Mouse (Mus musculus) gastrocnemius, postnatal 4 days (tissue): ENCODE results near the gene 4930544G11Rik. TPM values are rescaled to one million over a fixed set of nuclear protein-coding genes. Genes with fewer than 3 reads are reported as not detected.

Experiments
- DNase-seq, 2 experiments: peaks; one replicate each; pipeline ENCODE4 v3.0.0; 2021 to 2022; ENCODE audit warnings: low spot score in 2 of 2, mixed read lengths in 2 of 2
- long read RNA-seq, 2 experiments: library from polyadenylated mRNA; stranded (forward); transcript quantifications; one replicate each; pipeline ENCODE4 v2.0.0; 2021
- total RNA-seq, 2 experiments: library from RNA; stranded (reverse); gene quantifications; 2 replicates each; pipeline ENCODE4 v1.2.3; 2021

Gene 4930544G11Rik
- total RNA-seq = not detected
- long read RNA-seq, experiment 1 = 0 reads
- long read RNA-seq, experiment 2 = 0 reads

- DNase-seq = no peak
These were observed at the start of gene 4930544G11Rik for GRCm38 (mm10) chr6:65952309-65952708. 4930544G11Rik (plus strand) TSS chr6:65952609.

- no peak for DNase-seq
These were observed 45.7 kb upstream of the 4930544G11Rik start for GRCm38 (mm10) chr6:65906657-65907182.

GRCm38 (mm10) chr6:65915421-65915820 lies 37.0 kb upstream of the 4930544G11Rik start:
- DNase-seq = no peak

- no peak for DNase-seq
These were observed 30.7 kb upstream of the 4930544G11Rik start for GRCm38 (mm10) chr6:65921703-65922102.

GRCm38 (mm10) chr6:65923501-65924084 lies 28.8 kb upstream of the 4930544G11Rik start:
- DNase-seq = no peak

GRCm38 (mm10) chr6:65925737-65926333 lies 26.6 kb upstream of the 4930544G11Rik start:
- no peak for DNase-seq

GRCm38 (mm10) chr6:65930523-65930922 lies 21.9 kb upstream of the 4930544G11Rik start:
- DNase-seq = no peak

- no peak for DNase-seq
These were observed 19.6 kb upstream of the 4930544G11Rik start for GRCm38 (mm10) chr6:65932776-65933175.

GRCm38 (mm10) chr6:65933177-65933576 lies 19.2 kb upstream of the 4930544G11Rik start:
- no peak for DNase-seq

- no peak for DNase-seq
These were observed 16.7 kb upstream of the 4930544G11Rik start for GRCm38 (mm10) chr6:65935566-65936281.

- no peak for DNase-seq
These were observed 1.9 kb upstream of the 4930544G11Rik start for GRCm38 (mm10) chr6:65950492-65950891.

GRCm38 (mm10) chr6:65969386-65970111 lies 17.1 kb downstream of the 4930544G11Rik start:
- DNase-seq = no peak

- DNase-seq = no peak
These were observed 18.0 kb downstream of the 4930544G11Rik start for GRCm38 (mm10) chr6:65970410-65970809.

- no peak for DNase-seq
These were observed 39.7 kb downstream of the 4930544G11Rik start for GRCm38 (mm10) chr6:65992081-65992480.

- no peak for DNase-seq
These were observed 45.9 kb downstream of the 4930544G11Rik start for GRCm38 (mm10) chr6:65998343-65998742.

Other genes with a start within 250 kb of the 4930544G11Rik start
- gene Prdm5, start 173.6 kb upstream of the 4930544G11Rik start, total RNA-seq = 10 to 100 TPM; 16.1 to 19.3 TPM